Mouse (Mus musculus) left cerebral cortex, postnatal 36 days (tissue): ENCODE measurements around the gene Cercam. TPM values are rescaled to one million over a fixed set of nuclear protein-coding genes. Genes with fewer than 3 reads are reported as not detected.
A peak's percentile ranks its signal among the peaks of the same experiment; 100 is the strongest.
"Not testable (repeated sequence)": the region's sequence is repeated elsewhere in the genome, so short reads cannot be mapped to it uniquely, and the experiment has no call there.

ENCODE experiments used
- DNase-seq, 2 experiments: peaks; one replicate each; pipeline ENCODE4 v3.0.0; 2021 to 2022; ENCODE audit warnings: low spot score in 2 of 2, mixed read lengths in 1 of 2
- intact Hi-C: fragments of 180-260 bp; cut with DNase I; formaldehyde crosslinking; loops from one replicate; pipeline ENCODE4 v1.15.1; 2025
- total RNA-seq, 2 experiments: library from RNA; stranded (reverse); gene quantifications; 2 replicates each; pipeline ENCODE4 v1.2.3; 2021

Gene Cercam
- total RNA-seq, 2 experiments from 2014 or later, result 5.8 to 10.0 TPM

DNA sequence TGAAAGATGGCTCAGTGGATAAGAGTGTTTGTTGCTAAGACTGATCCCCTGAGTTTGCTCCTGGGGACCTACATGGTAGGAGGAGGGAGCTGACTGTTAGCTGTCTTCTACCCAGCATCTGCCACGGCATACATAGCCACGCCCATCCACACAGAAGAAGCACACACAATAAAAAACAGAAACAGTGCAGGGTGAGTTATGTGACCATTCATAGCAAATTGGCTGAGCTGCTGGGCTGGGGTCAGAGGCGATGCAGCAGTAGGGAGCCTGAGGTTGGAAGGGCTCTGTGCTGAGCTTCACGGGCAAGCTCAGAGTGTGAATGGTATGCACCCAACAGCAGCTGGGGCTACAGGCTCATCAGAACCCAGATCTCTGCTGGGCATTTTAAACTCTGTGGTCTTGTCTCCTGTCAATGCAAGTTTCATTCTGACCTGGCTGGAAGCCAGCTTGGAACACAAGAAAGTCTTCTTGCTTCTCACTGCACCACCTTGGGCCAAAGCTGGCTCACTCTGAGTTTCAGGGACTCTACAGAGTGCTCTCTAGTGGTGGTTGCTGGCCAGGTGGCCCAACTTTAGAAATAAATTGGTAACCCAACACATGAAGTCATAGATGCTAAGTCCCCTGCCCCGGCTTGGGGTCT, 19.0 kb upstream of the Cercam start:
- no peak for DNase-seq

GRCm38 (mm10) chr2:29852957-29853485, 15.9 kb upstream of the Cercam start:
- intact Hi-C loops, result no loop called here
- no peak for DNase-seq

More for the DNA sequence above, 19.0 kb upstream of the Cercam start:
- intact Hi-C loops, result no loop called here

DNA sequence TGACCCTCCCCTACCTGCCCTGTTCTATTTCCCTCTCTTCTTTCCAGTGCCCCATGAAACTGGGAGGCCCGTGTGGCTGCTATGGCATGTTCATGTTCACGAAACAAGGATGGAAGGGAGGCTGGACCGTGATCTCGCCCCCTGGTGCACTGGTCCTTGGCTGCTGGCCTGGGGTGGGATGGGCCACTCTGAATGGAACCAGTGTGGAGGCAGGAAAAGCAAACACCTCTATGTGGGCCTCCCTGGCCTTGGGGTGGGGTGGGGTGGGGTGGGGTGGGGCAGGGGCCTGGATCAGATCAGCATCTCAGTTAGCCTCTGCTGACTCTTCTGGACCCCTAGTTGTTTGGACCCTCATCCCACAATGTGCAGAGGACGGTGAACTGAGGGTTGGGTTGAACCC, 15.2 kb upstream of the Cercam start:
- intact Hi-C loops, result no loop called here
- DNase-seq, result no peak

DNA sequence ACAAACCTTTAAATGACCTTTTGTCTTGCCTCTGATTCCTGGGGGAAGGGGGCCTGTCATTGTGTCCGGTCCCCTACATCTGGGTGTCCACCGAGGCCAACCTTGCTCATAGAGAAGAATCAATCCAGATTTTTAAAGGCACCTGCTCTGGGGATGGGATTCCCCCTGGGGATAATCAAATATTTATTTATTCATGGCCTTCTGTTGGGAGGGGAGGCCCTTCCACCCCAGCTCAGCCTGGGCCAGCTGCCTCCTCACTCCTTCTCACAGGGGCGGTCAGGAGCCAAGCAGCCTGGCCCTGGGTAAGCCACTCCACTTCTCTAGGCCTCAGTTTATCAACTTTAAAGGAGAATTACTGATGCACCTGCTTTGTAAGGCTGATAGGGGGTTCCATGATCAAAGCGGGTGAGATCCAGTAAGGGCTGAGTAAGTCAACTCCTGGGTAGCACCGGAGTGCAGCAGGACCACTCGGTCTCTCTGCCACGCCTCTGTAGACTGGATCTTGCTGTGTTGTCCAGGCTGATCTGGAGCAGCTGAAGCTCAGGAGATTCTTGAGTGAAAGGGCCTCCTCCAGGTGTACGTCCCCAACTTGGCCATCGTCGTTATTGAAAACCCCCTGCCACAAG, 13.3 kb upstream of the Cercam start:
- no peak for DNase-seq
- intact Hi-C loops, result loop anchor here (5.0 kb wide), 1 partner anchor 38 kb away; no protein-coding TSS in a partner anchor

DNA sequence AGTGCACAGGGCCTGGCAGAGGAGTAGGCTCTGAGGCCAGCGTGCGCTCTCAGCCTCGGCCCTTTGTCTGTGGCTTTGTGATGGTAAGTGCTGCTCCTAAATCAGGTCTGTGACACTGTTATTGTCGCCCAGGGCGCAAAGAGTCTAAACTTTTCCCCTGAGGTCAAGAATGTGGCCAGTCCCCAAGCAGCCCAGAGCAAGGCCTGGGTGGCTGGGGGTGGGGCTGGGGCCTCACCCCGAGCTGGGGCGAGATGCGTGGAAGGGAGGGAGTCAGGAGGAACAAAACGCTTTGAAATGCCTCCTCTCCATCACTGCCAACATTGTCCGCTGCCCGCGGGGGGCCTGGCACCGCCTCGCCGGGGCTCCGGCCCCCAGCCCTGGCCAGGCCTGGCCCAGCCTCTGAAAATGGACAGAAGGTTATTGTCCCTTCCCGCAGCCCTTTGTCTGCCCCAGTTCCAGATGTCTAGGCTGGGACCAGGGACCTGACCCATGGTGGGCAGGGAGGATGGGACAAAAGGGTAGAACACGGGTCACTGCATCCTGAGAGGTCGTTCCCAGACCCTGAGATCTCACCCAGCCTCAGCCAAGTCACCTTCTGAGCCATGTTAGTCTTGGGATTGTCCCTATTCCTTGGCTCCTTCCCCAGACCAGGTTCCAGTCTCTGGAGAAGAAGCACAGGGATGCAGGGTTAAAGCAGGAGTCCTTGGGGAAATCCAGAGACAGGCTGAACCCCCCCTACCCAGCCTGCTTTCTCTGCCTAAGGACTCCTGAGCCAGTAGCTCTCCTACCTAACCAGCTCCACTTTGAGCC, 12.3 kb upstream of the Cercam start:
- intact Hi-C loops, result loop anchor here (5.0 kb wide), 1 partner anchor 39 kb away; no protein-coding TSS in a partner anchor
- no peak for DNase-seq

DNA sequence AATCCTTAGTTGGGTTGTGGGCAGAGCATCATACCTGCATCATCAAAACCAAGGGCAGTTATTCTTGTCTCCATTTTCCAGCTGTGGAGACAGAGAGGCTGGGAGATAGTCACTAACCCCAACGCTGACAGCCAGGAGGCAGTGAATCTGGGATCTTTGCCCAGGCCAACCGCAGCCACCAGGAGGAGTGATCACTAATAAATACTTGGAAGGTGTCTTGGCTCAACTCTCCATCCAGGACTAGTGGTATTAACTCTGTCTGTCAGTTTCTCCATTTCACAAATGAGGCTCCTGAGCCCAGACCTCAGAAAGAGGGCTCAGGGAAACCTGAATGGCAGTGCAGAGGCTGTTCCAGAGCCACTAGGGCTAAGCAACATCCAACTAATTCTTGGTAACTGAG, 11.6 kb upstream of the Cercam start:
- DNase-seq, result no peak
- intact Hi-C loops, result loop anchor here (5.0 kb wide), 1 partner anchor 40 kb away; no protein-coding TSS in a partner anchor

GRCm38 (mm10) chr2:29857967-29858366, 11.0 kb upstream of the Cercam start:
- intact Hi-C loops, result loop anchor here (5.0 kb wide), 1 partner anchor 41 kb away; no protein-coding TSS in a partner anchor
- no peak for DNase-seq

GRCm38 (mm10) chr2:29858748-29859473, 10.1 kb upstream of the Cercam start:
- DNase-seq, result no peak
- intact Hi-C loops, result loop anchor here (5.0 kb wide), 1 partner anchor 42 kb away; no protein-coding TSS in a partner anchor

GRCm38 (mm10) chr2:29865125-29865524, 3.8 kb upstream of the Cercam start:
- DNase-seq, result no peak
- intact Hi-C loops, result no loop called here

DNA sequence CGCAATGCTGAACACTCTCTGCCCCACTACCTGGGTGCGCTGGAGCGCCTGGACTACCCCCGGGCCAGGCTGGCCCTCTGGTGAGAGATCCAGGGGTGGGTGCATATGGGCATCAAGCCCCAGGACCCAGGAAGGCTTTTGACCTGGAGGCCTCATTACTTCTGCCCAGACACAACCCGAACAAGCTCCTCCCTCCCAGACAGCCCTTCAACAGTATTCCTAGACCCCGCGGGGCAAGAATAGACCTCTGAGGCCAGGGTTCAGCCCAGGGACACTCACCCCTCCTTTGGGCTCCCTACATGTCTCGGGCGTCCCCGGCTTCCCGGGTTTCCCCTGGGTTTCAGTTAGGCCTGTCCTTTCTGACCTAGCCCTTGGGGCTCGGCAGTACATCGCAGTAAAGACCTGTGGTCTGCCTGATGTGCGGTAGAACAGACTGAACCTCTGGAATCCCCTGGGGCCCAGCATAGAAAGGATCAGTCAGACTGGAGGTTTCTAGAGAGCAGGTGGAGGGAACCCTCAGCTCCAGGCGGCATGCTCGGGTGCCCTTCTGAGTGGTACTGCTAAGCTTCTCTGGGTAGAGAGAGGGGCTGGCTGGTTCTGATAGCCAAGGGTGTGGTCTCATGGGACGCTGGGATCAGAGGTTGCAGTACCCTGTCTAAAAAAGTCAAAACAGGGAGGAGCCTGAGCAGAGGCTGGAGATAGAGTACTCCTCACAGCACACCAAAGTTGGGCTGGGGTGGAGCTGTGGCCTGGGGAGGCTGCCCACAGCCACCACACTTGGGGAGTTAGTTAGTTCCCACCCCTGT, 885 bp downstream of the Cercam start:
- no peak for DNase-seq
- intact Hi-C loops, result loop anchor here (2.0 kb wide), 1 partner anchor 19 kb away; the partner anchor contains the start of gene Odf2

- no peak for DNase-seq
- intact Hi-C loops, result no loop called here
These were observed 3.8 kb downstream of the Cercam start for GRCm38 (mm10) chr2:29872581-29873295.

GRCm38 (mm10) chr2:29873801-29874200, 4.8 kb downstream of the Cercam start:
- intact Hi-C loops, result no loop called here

GRCm38 (mm10) chr2:29878061-29878460, 9.1 kb downstream of the Cercam start:
- intact Hi-C loops, result no loop called here
- no peak for DNase-seq

More at GRCm38 (mm10) chr2:29873801-29874200, 4.8 kb downstream of the Cercam start:
- DNase-seq, result no peak

DNA sequence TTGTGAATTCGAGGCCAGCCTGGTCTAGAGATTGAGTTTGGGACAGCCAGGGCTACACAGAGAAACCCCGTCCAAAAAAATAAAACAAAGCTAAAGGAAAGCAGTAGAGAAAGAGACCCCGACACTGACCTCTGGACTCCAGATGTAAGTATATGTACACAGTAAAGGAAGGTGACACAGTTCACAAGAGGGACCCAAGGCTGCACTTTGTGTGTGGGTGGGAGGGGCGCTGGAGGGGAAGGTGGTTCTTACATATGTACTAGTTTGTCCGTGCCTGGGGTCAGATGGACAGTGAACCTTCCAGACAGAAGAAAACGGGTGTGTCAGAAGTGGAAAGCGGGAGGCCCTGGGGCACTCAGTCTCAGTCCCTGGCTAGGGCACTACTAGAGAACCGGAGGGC, 10.2 kb downstream of the Cercam start:
- intact Hi-C loops, result no loop called here
- no peak for DNase-seq

DNA sequence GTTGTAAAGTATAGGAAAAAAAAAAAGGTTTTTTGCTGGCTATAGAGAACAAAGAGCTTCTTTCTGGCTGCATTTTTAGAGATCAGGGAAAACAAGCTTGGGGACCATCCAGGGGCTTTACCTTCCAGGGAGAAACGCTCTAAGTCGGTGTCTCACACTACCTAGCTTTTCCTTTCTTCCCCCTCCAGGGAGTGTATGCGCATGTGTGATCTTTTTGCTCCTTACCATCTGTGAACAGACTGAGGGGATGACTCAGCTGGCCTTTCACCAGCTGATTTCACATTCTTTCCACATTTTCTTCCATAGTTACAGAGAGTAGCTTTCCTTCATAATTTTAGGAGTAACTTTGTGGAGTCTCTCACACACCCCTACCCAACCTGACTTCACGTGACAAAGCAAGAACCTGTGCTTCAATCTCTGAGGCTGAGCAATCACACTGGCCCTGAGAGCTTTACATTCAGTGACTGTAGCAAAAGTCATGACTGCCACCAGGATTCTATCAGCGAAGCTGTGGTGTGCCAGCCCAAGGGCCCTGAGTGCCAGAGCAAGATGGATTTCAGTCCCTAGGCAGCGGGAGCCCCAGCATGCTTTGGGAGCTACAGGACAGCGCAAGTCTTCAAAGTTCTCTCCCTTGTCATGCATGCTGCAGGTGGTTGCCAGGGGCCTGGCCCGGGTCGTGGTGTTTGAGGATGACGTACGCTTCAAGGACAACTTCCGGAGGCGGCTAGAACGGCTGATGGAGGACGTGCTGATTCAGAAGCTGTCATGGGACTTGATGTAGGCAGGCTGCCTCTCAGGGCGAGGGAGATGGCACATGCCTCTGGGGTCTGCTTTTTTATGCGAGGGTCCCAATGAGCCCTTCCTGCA, 11.2 kb downstream of the Cercam start:
- peak; percentile 38 to 54 for DNase-seq
- intact Hi-C loops, result no loop called here

DNA sequence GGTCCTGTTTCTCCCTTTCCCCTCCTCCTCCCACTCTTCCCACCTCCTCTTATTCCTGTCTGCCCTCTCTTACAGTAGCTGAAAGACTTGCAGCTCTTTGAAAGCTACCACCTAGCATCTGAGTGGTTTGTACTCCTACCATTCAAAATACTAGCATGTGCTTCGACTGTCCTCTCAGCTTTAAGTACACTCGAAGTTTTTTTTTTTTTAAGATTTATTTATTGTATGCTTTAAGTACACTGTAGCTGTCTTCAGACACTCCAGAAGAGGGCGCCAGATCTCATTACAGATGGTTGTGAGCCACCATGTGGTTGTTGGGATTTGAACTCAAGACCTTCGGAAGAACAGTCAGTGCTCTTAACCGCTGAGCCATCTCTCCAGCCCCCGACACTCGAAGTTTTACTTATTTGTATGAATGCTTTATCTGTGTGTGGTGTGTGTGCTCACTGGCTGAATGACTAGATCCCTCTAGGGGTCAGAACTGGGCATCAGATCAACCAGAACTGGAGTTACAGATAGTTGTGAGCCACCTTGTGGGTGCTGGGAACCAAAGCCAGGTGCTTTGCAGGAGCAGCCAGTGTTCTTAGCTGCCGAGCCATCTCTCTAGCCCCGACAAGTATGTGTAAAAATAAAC, 17.8 kb downstream of the Cercam start:
- intact Hi-C loops, DNase-seq: not testable (repeated sequence)
